Mouse (Mus musculus) heart, embryonic 14.5 days (tissue): ENCODE results near the gene Plxnb1. TPM values are rescaled to one million over a fixed set of nuclear protein-coding genes. Genes with fewer than 3 reads are reported as not detected.

ENCODE experiments used
- ATAC-seq: fragments of 200-750 bp; cut with Nextera tagmentation; 2 replicates; pipeline ENCODE4 v1.8.0; 2017; ENCODE audit warnings: low read depth, moderate TSS enrichment; ENCODE audit not compliant: insufficient number of reproducible peaks, insufficient read depth, low FRiP score
- H3K27ac ChIP-seq, 2 experiments: fragments of 200-500 bp in 1 of 2; fragments of 300-500 bp in 1 of 2; sonication (generic) in 1 of 2; replicated peaks in 1 of 2; 2 replicates each; pipeline ENCODE4 v1.5.1; 2012 to 2014; ENCODE audit warnings: low read depth in 2 of 2, low read length in 2 of 2, control low read depth in 1 of 2, mild to moderate bottlenecking in 1 of 2, mixed read lengths in 1 of 2; ENCODE audit not compliant: control insufficient read depth in 1 of 2, insufficient read depth in 1 of 2
- H3K27me3 ChIP-seq: fragments of 300-500 bp; sonication (generic); 2 replicates; pipeline ENCODE4 v1.6.1; 2014; ENCODE audit warnings: mild to moderate bottlenecking, low read length, control low read depth; ENCODE audit not compliant: control insufficient read depth, insufficient read depth
- H3K36me3 ChIP-seq: fragments of 300-500 bp; sonication (generic); 2 replicates; pipeline ENCODE4 v1.6.1; 2014; ENCODE audit warnings: mild to moderate bottlenecking, control low read depth, low read length, mixed read lengths; ENCODE audit not compliant: control insufficient read depth, insufficient read depth
- H3K4me1 ChIP-seq, 2 experiments: fragments of 200-500 bp in 1 of 2; fragments of 300-500 bp in 1 of 2; sonication (generic) in 1 of 2; 2 replicates each; pipeline ENCODE4 v1.6.1; 2012 to 2014; ENCODE audit warnings: low read length in 2 of 2, control low read depth in 1 of 2, mixed read lengths in 1 of 2; ENCODE audit not compliant: control insufficient read depth in 2 of 2, insufficient read depth in 2 of 2
- H3K4me2 ChIP-seq: fragments of 300-500 bp; sonication (generic); 2 replicates; pipeline ENCODE4 v1.6.1; 2014; ENCODE audit warnings: mild to moderate bottlenecking, low read length
- H3K4me3 ChIP-seq, 2 experiments: fragments of 200-500 bp in 1 of 2; fragments of 300-500 bp in 1 of 2; sonication (generic) in 1 of 2; 2 replicates each; pipeline ENCODE4 v1.5.1; 2012 to 2014; ENCODE audit warnings: low read length in 2 of 2, mild to moderate bottlenecking in 2 of 2, control low read depth in 1 of 2, low read depth in 1 of 2, moderate library complexity in 1 of 2; ENCODE audit not compliant: control insufficient read depth in 1 of 2, insufficient read depth in 1 of 2
- H3K9ac ChIP-seq: fragments of 300-500 bp; sonication (generic); 2 replicates; pipeline ENCODE4 v1.6.1; 2014; ENCODE audit warnings: mild to moderate bottlenecking, low read length
- H3K9me3 ChIP-seq: fragments of 300-500 bp; sonication (generic); 2 replicates; pipeline ENCODE4 v1.6.1; 2016; ENCODE audit warnings: low read length, control low read depth; ENCODE audit not compliant: control insufficient read depth
- WGBS: fragments of 180-500 bp; shearing (Covaris S2); extraction: QIAGEN DNeasy Blood & Tissue Kit; methylation state at CpG from one replicate; pipeline ENCODE4 v1.1.7; 2014; 5-methylcytosine and 5-hydroxymethylcytosine counted together
- polyA plus RNA-seq: library from polyadenylated mRNA; unstranded; fragments of >200 nt; fragmentation: Nextera tagmentation; extraction: Ambion mirVana; gene quantifications from 2 replicates; pipeline ENCODE4 v1.2.1, GENCODE M21; 2014

The Plxnb1 gene
- polyA plus RNA-seq, 1 experiment from 2014 or later: 5.7 TPM

DNA sequence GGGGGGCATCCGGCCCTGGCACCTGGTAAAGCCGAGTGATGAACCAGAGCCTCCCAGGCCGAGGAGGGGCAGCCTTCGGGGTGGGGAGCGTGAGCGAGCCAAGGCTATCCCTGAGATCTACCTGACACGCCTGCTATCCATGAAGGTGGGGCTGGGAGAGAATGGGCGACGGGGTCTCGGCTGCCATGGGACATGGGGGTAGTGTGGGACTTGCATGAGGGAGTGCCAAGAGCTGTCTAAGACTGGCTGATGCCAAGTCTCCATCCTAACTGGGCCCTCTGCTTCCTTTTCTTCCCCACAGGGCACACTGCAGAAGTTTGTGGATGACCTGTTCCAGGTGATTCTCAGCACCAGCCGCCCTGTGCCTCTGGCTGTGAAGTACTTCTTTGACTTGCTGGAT, 19.1 kb downstream of the Plxnb1 start:
- Histone ChIP-seq H3K27me3 (no peaks in the 10 kb centered on the region), H3K36me3 (peaks cover 100% of the 10 kb centered on the region), H3K4me2 (no peak overlapping the region), H3K9me3 (no peaks in the 10 kb centered on the region), H3K27ac (no peak overlapping the region), H3K4me3 (no peak overlapping the region), H3K9ac (no peak overlapping the region), H3K4me1 (no peaks in the 10 kb centered on the region)
- no peak for ATAC-seq
- WGBS: 92% methylated on average over 11 of the region's 11 CpGs

- Histone ChIP-seq H3K4me3 (no peak overlapping the region), H3K9me3 (no peaks in the 10 kb centered on the region), H3K9ac (no peak overlapping the region), H3K27me3 (no peaks in the 10 kb centered on the region), H3K4me1 (no peaks in the 10 kb centered on the region), H3K36me3 (peaks cover 98% of the 10 kb centered on the region), H3K4me2 (no peak overlapping the region), H3K27ac (no peak overlapping the region)
- no peak for ATAC-seq
- WGBS: 89% methylated on average over 7 of the region's 7 CpGs
These were observed 19.7 kb downstream of the Plxnb1 start for GRCm38 (mm10) chr9:109114871-109115270.

DNA sequence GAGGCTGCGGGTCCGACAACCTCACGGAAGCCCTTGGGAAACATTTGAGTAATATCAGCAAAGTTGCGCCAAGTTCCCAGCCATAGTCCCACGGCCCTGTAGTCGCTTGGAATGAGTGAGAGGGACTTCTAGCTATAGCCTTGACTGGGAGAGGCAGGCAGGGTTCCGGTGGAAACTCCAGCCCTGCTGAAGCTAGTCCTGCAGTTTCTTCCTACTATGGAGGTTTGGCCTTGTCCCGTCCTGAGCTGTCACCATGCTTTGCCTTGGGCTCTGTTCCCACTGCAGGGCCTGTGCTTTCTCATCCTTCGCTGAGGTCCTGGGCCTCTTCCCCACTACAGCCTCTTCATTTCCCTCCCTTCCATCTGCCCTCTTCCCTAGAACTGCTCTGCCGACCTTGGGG, 21.0 kb downstream of the Plxnb1 start:
- no peaks in the 10 kb centered on the region for H3K9me3 ChIP-seq
- no peaks in the 10 kb centered on the region for H3K4me1 ChIP-seq
- WGBS: 85% methylated on average over 10 of the region's 10 CpGs
- no peak overlapping the region for H3K9ac ChIP-seq
- no peak overlapping the region for H3K4me3 ChIP-seq
- no peaks in the 10 kb centered on the region for H3K27me3 ChIP-seq
- ATAC-seq: no peak
- no peak overlapping the region for H3K4me2 ChIP-seq
- no peak overlapping the region for H3K27ac ChIP-seq
- peaks cover 84% of the 10 kb centered on the region for H3K36me3 ChIP-seq

DNA sequence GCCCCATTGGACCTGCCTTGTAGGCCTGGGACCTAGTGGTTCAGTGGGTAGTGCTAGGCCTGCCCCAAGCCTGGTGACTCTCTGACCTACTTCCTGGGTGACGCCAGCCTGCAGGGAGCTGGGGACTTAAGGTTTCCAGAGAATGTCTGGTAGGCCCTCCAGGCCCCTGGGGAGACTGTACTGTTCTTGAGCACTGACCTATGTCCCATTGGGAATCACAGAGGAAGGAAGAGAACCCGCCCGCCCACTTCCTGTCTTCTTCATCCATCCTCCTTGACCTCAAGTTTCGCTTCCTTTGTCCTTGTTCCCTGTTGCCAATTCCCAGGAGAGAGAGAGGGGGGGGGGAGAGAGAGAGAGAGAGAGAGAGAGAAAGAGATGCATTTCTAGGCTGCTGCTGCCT, 22.9 kb downstream of the Plxnb1 start:
- H3K9ac ChIP-seq: no peak overlapping the region
- H3K27ac ChIP-seq: no peak overlapping the region
- H3K4me3 ChIP-seq: no peak overlapping the region
- peaks cover 0 to under 1% of the 10 kb centered on the region in 2 experiments; a peak in 1 of 4 replicates for H3K4me1 ChIP-seq
- no peaks in the 10 kb centered on the region for H3K9me3 ChIP-seq
- no peak overlapping the region for H3K4me2 ChIP-seq
- ATAC-seq: no peak
- 74% methylated on average over 4 of the region's 4 CpGs for WGBS
- H3K27me3 ChIP-seq: no peaks in the 10 kb centered on the region
- peaks cover 65% of the 10 kb centered on the region for H3K36me3 ChIP-seq

- H3K9ac ChIP-seq: no peak overlapping the region
- no peak overlapping the region for H3K27ac ChIP-seq
- H3K4me2 ChIP-seq: no peak overlapping the region
- H3K27me3 ChIP-seq: no peaks in the 10 kb centered on the region
- no peak for ATAC-seq
- peaks cover 51% of the 10 kb centered on the region for H3K36me3 ChIP-seq
- whole genome bisulfite sequencing: 77% methylated on average over 9 of the region's 9 CpGs
- H3K4me1 ChIP-seq: peaks cover 3 to 7% of the 10 kb centered on the region in 2 experiments; a peak in 1 of 4 replicates
- H3K4me3 ChIP-seq: no peak overlapping the region
- H3K9me3 ChIP-seq: no peaks in the 10 kb centered on the region
These were observed 24.4 kb downstream of the Plxnb1 start for GRCm38 (mm10) chr9:109119571-109119970.

- Histone ChIP-seq H3K27ac (no peak overlapping the region), H3K9me3 (no peaks in the 10 kb centered on the region), H3K4me2 (no peak overlapping the region), H3K36me3 (peaks cover 37% of the 10 kb centered on the region), H3K4me3 (no peak overlapping the region), H3K4me1 (peaks cover 3 to 7% of the 10 kb centered on the region in 2 experiments; a peak in 1 of 4 replicates), H3K27me3 (no peaks in the 10 kb centered on the region), H3K9ac (no peak overlapping the region)
- 84% methylated on average over 6 of the region's 6 CpGs for WGBS
- ATAC-seq: no peak
These were observed 25.8 kb downstream of the Plxnb1 start for GRCm38 (mm10) chr9:109120956-109121355.

GRCm38 (mm10) chr9:109122553-109123085, 27.4 kb downstream of the Plxnb1 start:
- Histone ChIP-seq H3K9me3 (no peaks in the 10 kb centered on the region), H3K27me3 (no peaks in the 10 kb centered on the region), H3K4me2 (no peak overlapping the region), H3K9ac (no peak overlapping the region), H3K27ac (no peak overlapping the region), H3K4me1 (peaks cover 3 to 7% of the 10 kb centered on the region in 2 experiments; a peak in 1 of 4 replicates), H3K36me3 (peaks cover 20% of the 10 kb centered on the region), H3K4me3 (no peak overlapping the region)
- no peak for ATAC-seq
- 39% methylated on average over 2 of the region's 2 CpGs for WGBS

DNA sequence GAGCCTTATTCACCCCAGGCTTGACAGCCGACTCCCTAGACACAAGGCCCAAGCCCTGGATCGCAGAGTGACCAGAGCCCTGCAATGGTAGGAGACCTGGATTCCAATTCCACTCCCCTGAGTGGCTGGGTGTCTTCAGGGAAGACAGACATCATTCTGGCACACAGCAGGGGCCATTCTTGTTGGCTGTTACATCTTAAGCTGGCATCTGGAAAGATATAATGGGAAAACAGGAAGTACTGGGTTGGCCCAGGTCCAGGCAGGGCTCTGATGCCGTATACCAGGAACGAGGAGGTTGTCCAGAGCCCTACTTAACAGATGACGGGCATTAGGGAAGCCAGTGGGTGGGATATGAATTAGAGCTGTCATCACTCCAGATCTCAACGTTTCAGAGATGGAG, 28.1 kb downstream of the Plxnb1 start:
- 27% methylated on average over 6 of the region's 6 CpGs for WGBS
- Histone ChIP-seq H3K36me3 (peaks cover 14% of the 10 kb centered on the region), H3K4me2 (no peak overlapping the region), H3K9me3 (no peaks in the 10 kb centered on the region), H3K4me3 (no peak overlapping the region), H3K9ac (no peak overlapping the region), H3K27ac (no peak overlapping the region; a peak in 1 of 4 replicates), H3K4me1 (peaks cover 3 to 7% of the 10 kb centered on the region in 2 experiments; a peak in 1 of 4 replicates), H3K27me3 (no peaks in the 10 kb centered on the region)
- ATAC-seq: no peak
